Mouse (Mus musculus) spleen, adult 12 weeks (tissue): Measurements from ENCODE around the gene Odr4.

Source experiments
- DNase-seq: peaks from one replicate; pipeline ENCODE4 v3.0.0; 2022; ENCODE audit warnings: low spot score

Gene Odr4

GRCm38 (mm10) chr1:150392638-150393487 lies at the start of gene Odr4, which contains the start of gene Tpr:
Odr4 (minus strand) TSS chr1:150393080.
Tpr (plus strand) TSS chr1:150392838.
- peak; percentile 98 for DNase-seq

DNA sequence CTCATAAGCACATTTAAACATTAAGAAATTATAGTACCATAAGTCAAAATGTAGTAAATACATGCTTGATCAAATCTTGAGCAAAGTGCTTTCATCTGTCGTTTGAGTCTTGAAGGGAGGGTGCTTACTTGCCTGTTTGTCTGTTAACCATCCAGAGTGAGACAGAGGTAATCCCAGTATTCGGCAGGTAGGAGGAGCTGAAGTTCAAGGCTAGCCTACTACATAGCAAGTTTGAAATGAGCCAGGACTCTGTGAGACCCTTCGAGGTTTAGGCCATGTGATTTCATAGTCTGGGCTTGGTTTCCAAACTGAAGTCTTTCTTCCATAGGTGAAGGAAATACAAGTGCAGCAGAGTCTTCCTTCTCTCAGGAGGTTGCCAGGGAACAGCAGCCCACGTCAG lies 48.9 kb upstream of the Odr4 start:
- no peak for DNase-seq

- no peak for DNase-seq
Observed at GRCm38 (mm10) chr1:150438641-150439040, 45.8 kb upstream of the Odr4 start.

DNA sequence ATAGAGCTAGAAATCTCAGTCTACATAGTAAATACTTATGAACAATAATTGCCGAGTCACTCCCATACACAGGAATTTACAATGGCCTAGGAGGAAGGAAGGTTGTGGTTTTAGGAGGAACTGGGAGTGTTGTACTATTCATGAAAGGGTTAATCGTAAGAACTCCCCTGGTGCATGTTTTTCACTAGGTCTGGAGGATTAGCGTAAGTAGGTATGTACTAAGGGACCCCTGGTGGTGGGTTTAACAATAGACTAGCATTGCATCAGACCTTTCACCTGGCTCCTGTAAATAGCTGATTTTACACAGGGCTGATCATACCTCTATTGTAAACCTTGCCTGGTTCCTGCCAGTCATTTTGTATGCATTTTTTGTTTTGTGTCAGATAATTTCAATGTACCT lies 33.3 kb upstream of the Odr4 start:
- no peak for DNase-seq

DNA sequence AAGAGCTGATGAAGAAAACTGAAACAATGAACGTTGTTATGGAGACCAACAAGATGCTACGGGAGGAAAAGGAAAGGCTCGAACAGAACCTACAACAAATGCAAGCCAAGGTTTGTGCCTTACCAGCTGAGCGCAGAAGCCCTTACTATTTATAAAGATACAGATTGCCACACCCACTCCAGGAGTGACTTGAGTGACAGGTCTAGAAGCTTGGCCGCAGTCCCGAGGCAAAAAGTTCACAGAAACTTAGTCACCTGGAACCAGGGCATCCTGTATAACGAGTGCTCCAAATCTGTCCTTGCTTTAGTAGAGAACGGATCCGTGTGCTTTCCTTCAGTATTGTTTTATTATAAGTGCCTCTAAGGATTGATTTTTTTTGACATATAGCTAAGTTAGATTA lies 32.8 kb upstream of the Odr4 start:
- no peak for DNase-seq

GRCm38 (mm10) chr1:150418426-150418825 lies 25.5 kb upstream of the Odr4 start:
- DNase-seq: no peak

DNA sequence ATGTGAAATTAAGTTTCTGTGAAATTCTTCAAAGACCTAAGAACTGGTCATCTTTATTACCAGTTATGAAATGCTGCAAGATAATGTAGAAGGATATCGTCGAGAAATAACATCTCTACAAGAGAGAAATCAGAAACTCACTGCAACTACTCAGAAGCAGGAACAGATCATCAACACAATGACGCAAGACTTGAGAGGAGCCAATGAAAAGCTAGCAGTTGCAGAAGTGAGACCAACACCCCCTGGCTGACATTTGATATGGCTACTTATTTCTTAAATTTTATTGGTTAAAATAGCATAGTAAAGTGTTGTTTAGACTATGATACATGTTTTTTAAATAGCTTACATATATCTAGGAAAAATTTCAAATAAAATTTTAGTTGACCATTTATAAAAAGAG lies 23.1 kb upstream of the Odr4 start:
- DNase-seq: no peak

DNA sequence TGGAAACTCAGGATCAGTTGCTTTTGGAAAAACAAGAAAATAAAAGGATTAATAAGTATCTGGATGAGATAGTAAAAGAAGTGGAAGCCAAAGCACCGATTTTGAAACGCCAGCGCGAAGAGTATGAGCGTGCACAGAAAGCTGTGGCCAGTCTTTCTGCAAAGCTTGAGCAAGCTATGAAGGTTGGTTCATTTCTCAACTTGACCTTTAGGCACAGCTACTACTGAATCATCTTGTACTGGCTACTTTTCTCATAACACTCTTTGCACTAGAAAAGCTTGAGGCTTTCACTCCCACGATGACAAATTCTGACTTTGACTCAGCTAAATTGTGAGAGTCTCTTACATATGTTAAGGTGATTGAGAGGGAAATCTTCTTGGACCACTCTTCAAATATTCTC lies 17.1 kb upstream of the Odr4 start:
- no peak for DNase-seq

- DNase-seq: no peak
Observed at GRCm38 (mm10) chr1:150407285-150407684, 14.4 kb upstream of the Odr4 start.

- DNase-seq: no peak
Observed at GRCm38 (mm10) chr1:150404555-150404954, 11.7 kb upstream of the Odr4 start.

GRCm38 (mm10) chr1:150403914-150404313 lies 11.0 kb upstream of the Odr4 start:
- DNase-seq: no peak

GRCm38 (mm10) chr1:150396001-150396400 lies 3.1 kb upstream of the Odr4 start:
- DNase-seq: no peak

- DNase-seq: no peak
Observed at GRCm38 (mm10) chr1:150393488-150393852, 590 bp upstream of the Odr4 start.

- no peak for DNase-seq
Observed at GRCm38 (mm10) chr1:150391931-150392637, 796 bp downstream of the Odr4 start.

DNA sequence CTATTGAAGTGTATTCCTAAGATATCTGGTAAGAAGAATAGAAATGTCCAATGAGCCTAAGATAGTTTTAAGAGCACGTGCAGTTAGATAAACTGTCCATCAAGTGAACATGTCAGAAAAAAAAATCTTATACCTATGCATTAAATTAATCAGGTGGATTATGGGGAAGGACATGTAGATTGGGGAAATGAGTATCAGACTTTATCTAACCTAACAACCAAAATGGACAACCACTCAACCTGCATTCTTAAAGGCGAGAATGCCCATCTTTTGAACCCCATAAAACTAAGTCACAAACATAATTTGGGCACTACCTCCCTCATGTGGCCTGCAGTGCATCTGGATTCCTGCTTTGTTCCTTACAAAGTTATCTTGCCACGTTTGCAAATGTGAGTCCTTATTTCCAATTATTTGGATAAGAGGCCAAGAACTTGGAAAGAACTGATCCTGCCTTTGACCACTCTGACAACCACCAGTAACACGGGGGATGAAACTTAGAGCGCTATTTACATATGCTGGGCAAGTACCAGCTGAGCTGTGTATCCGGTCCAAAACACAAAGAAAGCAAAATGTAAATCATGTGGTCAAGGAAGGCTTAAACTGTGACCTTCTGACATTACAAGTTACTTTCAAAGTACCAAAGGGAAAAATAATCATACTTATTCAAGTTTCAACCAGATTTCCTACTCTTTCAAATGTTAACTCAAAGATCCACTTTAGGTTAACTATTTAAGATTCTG lies 3.3 kb downstream of the Odr4 start:
- no peak for DNase-seq

DNA sequence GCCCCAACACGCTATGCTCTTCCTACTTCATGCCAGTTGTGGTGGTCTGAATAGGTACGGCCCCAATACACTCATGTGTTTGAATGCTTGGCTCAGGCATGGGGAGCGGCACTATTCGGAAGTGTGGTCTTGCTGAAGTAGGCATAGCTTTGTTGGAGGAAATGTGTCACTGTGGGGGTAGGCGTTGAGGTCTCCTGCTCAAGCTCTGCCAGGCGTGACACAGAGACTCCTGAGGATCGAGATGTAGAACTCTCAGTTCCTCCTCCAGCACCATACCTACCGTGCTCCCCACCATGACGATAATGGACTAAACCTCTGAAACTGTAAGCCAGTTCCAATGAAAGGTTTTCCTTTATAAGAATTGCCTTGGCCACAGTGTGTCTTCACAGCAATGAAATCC lies 5.3 kb downstream of the Odr4 start:
- DNase-seq: peak; percentile 21

GRCm38 (mm10) chr1:150384138-150384537 lies 8.7 kb downstream of the Odr4 start:
- no peak for DNase-seq

DNA sequence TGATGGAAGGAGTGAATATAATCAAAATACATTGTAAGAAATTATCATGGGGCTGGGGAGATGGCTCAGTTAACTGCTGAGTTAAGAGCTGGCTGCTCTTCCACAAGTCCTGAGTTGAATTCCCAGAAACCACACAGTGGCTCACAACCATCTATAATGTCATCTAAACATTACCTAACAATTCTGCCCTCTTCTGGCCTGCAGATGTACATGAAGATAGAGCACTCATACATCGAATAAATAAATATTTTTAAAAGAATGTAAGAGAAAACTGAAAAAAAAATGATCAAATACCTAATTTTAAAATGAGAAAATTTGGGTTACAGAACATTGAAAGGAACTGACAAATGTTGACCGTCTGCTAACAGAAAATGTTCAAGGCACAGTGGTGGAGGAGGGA lies 18.6 kb downstream of the Odr4 start:
- DNase-seq: no peak

DNA sequence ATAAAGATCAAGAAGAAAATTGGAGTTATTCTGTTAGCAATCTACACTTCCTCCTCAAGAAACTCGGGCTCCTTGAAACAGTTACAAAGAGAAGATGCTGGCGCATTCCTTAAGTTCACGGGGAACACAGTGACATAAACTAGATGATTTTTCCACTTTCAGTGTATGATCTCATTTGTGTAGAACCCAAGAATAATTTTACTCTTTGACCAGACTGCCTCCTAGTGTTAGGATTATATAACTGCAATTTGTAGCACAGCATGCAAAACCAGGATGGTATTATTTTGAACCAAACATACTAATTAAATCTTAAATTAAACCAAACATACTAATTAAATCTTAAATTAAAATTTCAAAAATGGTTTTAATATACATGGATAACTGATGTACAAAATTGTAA lies 20.0 kb downstream of the Odr4 start:
- no peak for DNase-seq

DNA sequence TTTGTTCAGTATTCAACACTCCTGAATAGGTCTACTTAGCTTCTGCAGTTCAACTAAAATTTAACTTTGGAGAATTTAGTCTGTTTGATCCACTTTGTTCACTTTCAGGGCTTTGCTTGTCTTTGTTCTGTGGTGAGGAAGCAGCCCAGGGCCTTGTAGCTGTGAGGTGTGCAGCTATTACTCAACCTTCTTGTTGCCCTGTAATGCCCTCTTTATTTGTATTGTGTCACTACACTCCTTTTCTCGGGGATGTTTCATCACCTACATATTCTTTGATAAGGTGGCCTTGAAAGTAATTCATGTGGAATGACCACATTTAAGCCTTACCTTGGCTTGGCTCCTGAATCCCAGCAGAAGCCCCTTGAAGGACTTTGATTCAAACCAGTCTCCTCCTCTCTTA lies 32.0 kb downstream of the Odr4 start:
- DNase-seq: no peak

- no peak for DNase-seq
Observed at GRCm38 (mm10) chr1:150335111-150335510, 57.8 kb downstream of the Odr4 start.

GRCm38 (mm10) chr1:150319205-150319604 lies 73.7 kb downstream of the Odr4 start, which contains the start of gene Pdc:
Pdc (plus strand) TSS chr1:150319417.
- DNase-seq: no peak
